Mouse (Mus musculus) E14TG2a.4 (cell line): ENCODE data around the gene Atg13.

Experiments
- CTCF ChIP-seq: conservative IDR thresholded peaks from 2 replicates; pipeline ENCODE4 v1.5.1; 2014; ENCODE audit warnings: low read length
- NANOG ChIP-seq: IDR thresholded peaks from 2 replicates; pipeline ENCODE4 v1.6.1; 2014; ENCODE audit warnings: borderline replicate concordance, low read length, mixed read lengths

- TF ChIP-seq CTCF = no peak
- no peak for TF ChIP-seq NANOG
Measured at GRCm38 (mm10) chr2:91666386-91666910, 43.9 kb downstream of the Atg13 start.
